Mouse (Mus musculus): ENCODE data around the gene Slc16a13.

DNA sequence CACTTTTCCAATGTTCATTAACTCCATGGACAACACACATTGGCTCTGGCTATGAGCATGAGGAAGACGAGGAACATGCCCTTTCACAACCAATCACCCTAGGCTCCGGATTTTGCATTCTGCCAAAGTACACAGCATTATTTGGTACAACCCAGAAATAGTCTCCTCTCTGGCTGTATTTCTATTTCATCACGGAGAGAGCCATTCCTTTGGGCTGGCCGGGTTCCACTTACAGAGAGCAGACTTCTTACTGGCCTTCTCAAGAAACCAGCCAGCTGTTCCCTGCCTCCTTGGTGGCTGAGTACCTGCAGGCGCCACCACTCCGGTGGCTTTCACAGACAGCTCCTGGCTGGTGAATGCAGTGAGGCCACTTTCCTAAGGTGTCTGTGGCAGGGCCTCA is 8.4 kb downstream of the Slc16a13 start, which contains the start of gene Slc16a11:
- no peak for TF ChIP-seq CTCF (IDR thresholded peaks at IDR 0.05; ENCODE audit: low read depth, low read length)
- no peak for TF ChIP-seq GATA1 (IDR thresholded peaks at IDR 0.05; ENCODE audit: borderline replicate concordance, low read length)
- TF ChIP-seq TAL1 (conservative IDR thresholded peaks at IDR 0.05; ENCODE audit: low read depth, low read length): no peak
- no peak for TF ChIP-seq GATA2 (IDR thresholded peaks at IDR 0.05; ENCODE audit: borderline replicate concordance, low read depth, low read length)
